Mouse (Mus musculus) midbrain, embryonic 14.5 days (tissue): ENCODE measurements around the gene Mapk8. TPM values are rescaled to one million over a fixed set of nuclear protein-coding genes. Genes with fewer than 3 reads are reported as not detected.
"Not testable (repeated sequence)": the region's sequence is repeated elsewhere in the genome, so short reads cannot be mapped to it uniquely, and the experiment has no call there.

Experiments used
- ATAC-seq: fragments of 200-750 bp; cut with Nextera tagmentation; 2 replicates; pipeline ENCODE4 v1.8.0; 2017; ENCODE audit warnings: moderate number of reproducible peaks, moderate library complexity; ENCODE audit not compliant: low FRiP score, low TSS enrichment
- DNase-seq: peaks from one replicate; pipeline ENCODE4 v3.0.0-alpha.2; 2015
- H3K27ac ChIP-seq: fragments of 300-500 bp; sonication (generic); replicated peaks from 2 replicates; pipeline ENCODE4 v1.5.1; 2014; ENCODE audit warnings: mild to moderate bottlenecking, low read depth, low read length, moderate library complexity
- H3K27me3 ChIP-seq: fragments of 300-500 bp; sonication (generic); 2 replicates; pipeline ENCODE4 v1.6.1; 2014; ENCODE audit warnings: low read length, control low read depth, mixed read lengths; ENCODE audit not compliant: control insufficient read depth, insufficient read depth
- H3K36me3 ChIP-seq: fragments of 300-500 bp; sonication (generic); 2 replicates; pipeline ENCODE4 v1.6.1; 2014; ENCODE audit warnings: low read length, control low read depth; ENCODE audit not compliant: control insufficient read depth, insufficient read depth
- H3K4me1 ChIP-seq: fragments of 300-500 bp; sonication (generic); 2 replicates; pipeline ENCODE4 v1.6.1; 2014; ENCODE audit warnings: mild to moderate bottlenecking, antibody characterized with exemption, low read length, control low read depth; ENCODE audit not compliant: control insufficient read depth, insufficient read depth
- H3K4me2 ChIP-seq: fragments of 300-500 bp; sonication (generic); 2 replicates; pipeline ENCODE4 v1.6.1; 2014; ENCODE audit warnings: mild to moderate bottlenecking, low read length, moderate library complexity
- H3K4me3 ChIP-seq: fragments of 300-500 bp; sonication (generic); replicated peaks from 2 replicates; pipeline ENCODE4 v1.5.1; 2014; ENCODE audit warnings: low read depth, low read length
- H3K9ac ChIP-seq: fragments of 300-500 bp; sonication (generic); replicated peaks from 2 replicates; pipeline ENCODE4 v1.6.1; 2014; ENCODE audit warnings: mild to moderate bottlenecking, low read length, moderate library complexity
- H3K9me3 ChIP-seq: fragments of 300-500 bp; sonication (generic); 2 replicates; pipeline ENCODE4 v1.6.1; 2016; ENCODE audit warnings: low read length, control low read depth, mixed read lengths; ENCODE audit not compliant: control insufficient read depth
- WGBS: fragments of 180-500 bp; shearing (Covaris S2); extraction: QIAGEN DNeasy Blood & Tissue Kit; methylation state at CpG from one replicate; pipeline ENCODE4 v1.1.7; 2014; 5-methylcytosine and 5-hydroxymethylcytosine counted together
- polyA plus RNA-seq: library from polyadenylated mRNA; unstranded; fragments of >200 nt; fragmentation: Nextera tagmentation; extraction: Ambion mirVana; gene quantifications from 2 replicates; pipeline ENCODE4 v1.2.1, GENCODE M21; 2014

The Mapk8 gene
- polyA plus RNA-seq, 1 experiment from 2014 or later, result 48.7 TPM

- H3K27ac ChIP-seq, result no peak overlapping the region
These were observed 16.7 kb upstream of the Mapk8 start for GRCm38 (mm10) chr14:33463658-33464057.

DNA sequence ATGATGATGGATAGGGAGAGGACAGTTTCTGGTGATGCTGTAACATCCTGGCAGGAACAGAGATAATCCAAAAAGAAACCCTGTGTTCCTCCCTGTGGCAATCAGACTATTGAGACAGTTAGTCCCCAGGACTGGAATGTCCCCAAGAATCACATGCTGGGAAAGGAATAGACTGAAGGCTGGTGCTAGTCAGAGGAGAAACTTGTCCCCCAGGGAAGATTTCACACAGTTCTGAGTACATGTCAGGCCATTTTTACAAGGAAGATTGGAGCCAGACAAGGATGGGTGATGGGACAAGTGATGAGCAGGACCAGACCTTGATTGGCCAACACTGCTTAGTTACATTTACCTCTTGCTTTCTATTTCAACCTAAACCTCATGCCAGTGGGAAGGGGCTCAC is 3.4 kb upstream of the Mapk8 start:
- no peak for DNase-seq
- Histone ChIP-seq H3K36me3 (no peaks in the 10 kb centered on the region), H3K4me1 (peaks cover 7% of the 10 kb centered on the region), H3K27me3 (peaks cover 14% of the 10 kb centered on the region), H3K27ac (no peak overlapping the region), H3K9ac (no peak overlapping the region), H3K4me2 (no peak overlapping the region), H3K9me3 (no peaks in the 10 kb centered on the region), H3K4me3 (no peak overlapping the region)
- ATAC-seq, result no peak

More at GRCm38 (mm10) chr14:33463658-33464057, 16.7 kb upstream of the Mapk8 start:
- DNase-seq (peak; percentile 13), ATAC-seq (no peak)
- Histone ChIP-seq H3K27me3 (no peaks in the 10 kb centered on the region), H3K4me1 (no peaks in the 10 kb centered on the region), H3K36me3 (no peaks in the 10 kb centered on the region), H3K9ac (no peak overlapping the region), H3K4me3 (no peak overlapping the region), H3K9me3 (no peaks in the 10 kb centered on the region), H3K4me2 (no peak overlapping the region)
- 59% methylated on average over 3 of the region's 3 CpGs for WGBS

GRCm38 (mm10) chr14:33449296-33449840 is 2.4 kb upstream of the Mapk8 start:
- Histone ChIP-seq H3K4me2 (no peak overlapping the region), H3K36me3 (no peaks in the 10 kb centered on the region), H3K27ac (no peak overlapping the region), H3K9ac (no peak overlapping the region), H3K9me3 (no peaks in the 10 kb centered on the region), H3K4me1 (peaks cover 11% of the 10 kb centered on the region), H3K4me3 (no peak overlapping the region), H3K27me3 (peaks cover 14% of the 10 kb centered on the region)
- ATAC-seq (no peak), DNase-seq (no peak)
- 85% methylated on average over 2 of the region's 2 CpGs for WGBS

- WGBS, result 85% methylated on average over 4 of the region's 4 CpGs
- Histone ChIP-seq H3K27ac (no peak overlapping the region), H3K4me1 (peaks cover 18% of the 10 kb centered on the region), H3K9me3 (no peaks in the 10 kb centered on the region), H3K4me2 (no peak overlapping the region), H3K27me3 (peaks cover 14% of the 10 kb centered on the region), H3K9ac (no peak overlapping the region), H3K4me3 (no peak overlapping the region), H3K36me3 (no peaks in the 10 kb centered on the region)
- no peak for DNase-seq
- ATAC-seq, result no peak
These were observed 1.3 kb upstream of the Mapk8 start for GRCm38 (mm10) chr14:33448276-33448675.

DNA sequence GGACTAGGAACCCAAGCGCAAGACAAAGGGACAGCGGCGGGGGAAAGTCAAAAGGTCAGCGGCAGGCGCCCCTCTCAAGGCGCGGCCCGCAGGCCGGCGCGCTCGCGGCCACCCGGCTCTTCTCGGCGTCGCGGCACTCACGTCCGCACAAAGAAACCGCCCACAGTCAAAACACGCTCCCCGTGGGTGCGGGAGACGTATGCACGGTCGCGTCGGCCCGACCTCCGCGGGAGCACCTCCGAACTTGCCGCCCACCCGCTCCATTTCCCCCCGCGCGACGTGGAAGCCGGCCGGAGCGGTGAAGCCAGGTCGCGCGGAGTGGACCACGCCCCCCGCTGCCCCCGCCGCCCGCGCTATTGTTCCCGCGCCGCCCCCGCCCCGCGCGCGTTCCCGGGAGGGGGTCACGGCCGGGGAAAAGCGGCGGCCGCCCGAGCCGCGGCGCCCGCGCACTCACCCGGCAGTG is 366 bp downstream of the Mapk8 start:
- Histone ChIP-seq H3K27me3 (peaks cover 14% of the 10 kb centered on the region), H3K4me2 (peak overlapping the region; percentile 79), H3K36me3 (no peaks in the 10 kb centered on the region), H3K27ac (peak overlapping the region; percentile 92), H3K4me1 (peaks cover 18% of the 10 kb centered on the region), H3K9me3 (no peaks in the 10 kb centered on the region), H3K9ac (peak overlapping the region; percentile 93), H3K4me3 (peak overlapping the region; percentile 88)
- under 1% methylated on average over 63 of the region's 72 CpGs for WGBS
- no peak; the same call in 1 of the 2 replicates for ATAC-seq
- peak; percentile 75 for DNase-seq

- ATAC-seq (no peak), DNase-seq (peak; percentile 3)
- no peaks in the 10 kb centered on the region for H3K36me3 ChIP-seq
- H3K27ac ChIP-seq, result no peak overlapping the region
- peaks cover 18% of the 10 kb centered on the region for H3K4me1 ChIP-seq
- H3K4me2 ChIP-seq, result peak overlapping the region; percentile 79
- WGBS, result 32% methylated on average over 3 of the region's 3 CpGs
- peak overlapping the region; percentile 88 for H3K4me3 ChIP-seq
- H3K9me3 ChIP-seq, result no peaks in the 10 kb centered on the region
- H3K27me3 ChIP-seq, result peaks cover 14% of the 10 kb centered on the region
- H3K9ac ChIP-seq, result peak overlapping the region; percentile 93
These were observed 996 bp downstream of the Mapk8 start for GRCm38 (mm10) chr14:33445962-33446361.

DNA sequence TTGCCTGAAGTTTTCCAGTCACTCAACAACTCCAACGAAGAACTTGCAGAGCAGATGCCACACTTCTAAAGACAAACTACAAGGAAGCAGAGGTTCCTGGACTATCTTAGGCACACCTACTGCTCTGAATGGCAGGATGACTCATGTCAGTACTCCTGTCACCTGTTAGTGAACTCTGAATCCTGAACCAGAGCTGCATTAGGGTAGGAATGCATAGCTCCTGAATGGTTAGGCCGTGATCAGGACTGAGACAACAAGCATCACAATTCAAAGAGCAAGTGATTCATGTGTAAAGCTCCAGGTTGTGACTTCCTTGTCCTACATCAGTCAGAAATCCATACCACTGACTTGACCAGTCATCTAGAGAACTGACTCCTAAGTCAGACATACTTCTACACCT is 3.2 kb downstream of the Mapk8 start:
- WGBS, result 90% methylated on average over 2 of the region's 2 CpGs
- DNase-seq, result no peak

DNA sequence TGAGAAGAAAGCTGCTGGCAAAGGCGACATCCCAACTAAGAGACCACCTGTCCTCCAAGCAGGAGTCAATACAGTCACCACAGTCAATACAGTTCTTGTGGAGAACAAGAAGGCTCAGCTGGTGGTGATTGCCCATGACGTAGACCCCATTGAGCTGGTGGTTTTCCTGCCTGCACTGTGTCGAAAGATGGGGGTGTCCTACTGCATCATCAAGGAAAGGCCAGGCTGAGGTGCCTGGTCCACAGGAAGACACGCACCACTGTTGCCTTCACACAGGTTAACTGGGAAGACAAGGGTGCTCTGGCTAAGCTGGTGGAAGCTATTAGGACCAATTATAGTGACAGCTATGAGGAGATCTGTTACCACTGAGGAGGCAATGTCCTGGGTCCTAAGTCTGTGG is 14.5 kb downstream of the Mapk8 start:
- not testable (repeated sequence) for DNase-seq, H3K4me2 ChIP-seq, H3K4me1 ChIP-seq

More for the DNA sequence above, 3.2 kb downstream of the Mapk8 start:
- Histone ChIP-seq H3K9me3 (no peaks in the 10 kb centered on the region), H3K9ac (no peak overlapping the region), H3K27me3 (peaks cover 6% of the 10 kb centered on the region), H3K4me2 (no peak overlapping the region), H3K4me3 (no peak overlapping the region), H3K36me3 (no peaks in the 10 kb centered on the region), H3K27ac (no peak overlapping the region), H3K4me1 (peaks cover 18% of the 10 kb centered on the region)
- no peak for ATAC-seq

GRCm38 (mm10) chr14:33424124-33424523 is 22.8 kb downstream of the Mapk8 start:
- Histone ChIP-seq H3K9ac (no peak overlapping the region), H3K4me3 (no peak overlapping the region), H3K4me2 (no peak overlapping the region), H3K36me3 (no peaks in the 10 kb centered on the region), H3K9me3 (no peaks in the 10 kb centered on the region), H3K27ac (no peak overlapping the region), H3K4me1 (no peaks in the 10 kb centered on the region), H3K27me3 (no peaks in the 10 kb centered on the region)
- no peak for DNase-seq
- ATAC-seq, result no peak

More for the DNA sequence above, 14.5 kb downstream of the Mapk8 start:
- not testable (repeated sequence) for H3K27me3 ChIP-seq, H3K36me3 ChIP-seq, H3K27ac ChIP-seq, H3K4me3 ChIP-seq, H3K9me3 ChIP-seq, H3K9ac ChIP-seq, ATAC-seq
- 95% methylated on average over 4 of the region's 4 CpGs for WGBS
